Comparison of ENCODE assay signal across 7 mouse cellular contexts in genomic region chr11:70615074-70615473, GRCm38 (mm10). TPM values are rescaled to one million over a fixed set of nuclear protein-coding genes. Genes with fewer than 3 reads are reported as not detected.
DNase-seq lines count a peak whose midpoint lies in the region; ATAC-seq and TF ChIP-seq lines count a peak whose summit lies in the region.

No protein-coding gene starts in this region.

- H3K27me3 ChIP-seq in forebrain, postnatal 0 days (ENCODE audit: insufficient read depth, low read length) = no peaks in the 10 kb centered on the region
- peaks cover 22% of the 10 kb centered on the region for H3K27me3 ChIP-seq in hindbrain, embryonic 13.5 days
- no peaks in the 10 kb centered on the region for H3K27me3 ChIP-seq in liver, adult 2 months (ENCODE audit: control insufficient read depth, insufficient read depth, low read length)
- no peaks in the 10 kb centered on the region for H3K27me3 ChIP-seq in midbrain, postnatal 0 days (ENCODE audit: insufficient read depth, low read length)

- H3K36me3 ChIP-seq in forebrain, postnatal 0 days (ENCODE audit: insufficient read depth) = peaks cover 24% of the 10 kb centered on the region
- H3K36me3 ChIP-seq in hindbrain, embryonic 13.5 days = peaks cover 34% of the 10 kb centered on the region
- H3K36me3 ChIP-seq in liver, adult 2 months (ENCODE audit: control insufficient read depth, insufficient read depth, low read length) = peaks cover 3% of the 10 kb centered on the region; the same call in 1 of the 2 replicates
- peaks cover 26% of the 10 kb centered on the region for H3K36me3 ChIP-seq in midbrain, postnatal 0 days (ENCODE audit: insufficient read depth, low read length)

- WGBS in forebrain, postnatal 0 days = 4% methylated on average over 17 of the region's 17 CpGs
- WGBS in hindbrain, embryonic 13.5 days = 2% methylated on average over 17 of the region's 17 CpGs
- WGBS in liver, adult 2 months = 10% methylated on average over 17 of the region's 17 CpGs
- WGBS in midbrain, postnatal 0 days = 4% methylated on average over 17 of the region's 17 CpGs

- no peak overlapping the region for H3K27ac ChIP-seq in forebrain, postnatal 0 days (ENCODE audit: low read depth, low read length)
- H3K27ac ChIP-seq in hindbrain, embryonic 13.5 days = no peak overlapping the region
- no peak overlapping the region for H3K27ac ChIP-seq in liver, adult 2 months (replicated peaks; ENCODE audit: insufficient read depth, low read depth, low read length)
- H3K27ac ChIP-seq in midbrain, postnatal 0 days (ENCODE audit: low read depth, low read length) = no peak overlapping the region

- peak overlapping the region; percentile 14; the same call in 1 of the 2 replicates for H3K4me3 ChIP-seq in forebrain, postnatal 0 days (ENCODE audit: low read depth, low read length)
- H3K4me3 ChIP-seq in hindbrain, embryonic 13.5 days = peak overlapping the region; percentile 24
- peak overlapping the region; percentile 17; the same call in 1 of the 2 replicates for H3K4me3 ChIP-seq in liver, adult 2 months (ENCODE audit: insufficient read depth, low read depth, low read length)
- peak overlapping the region; percentile 20; the same call in 1 of the 2 replicates for H3K4me3 ChIP-seq in midbrain, postnatal 0 days (ENCODE audit: low read depth, low read length)

- H3K4me1 ChIP-seq in forebrain, postnatal 0 days (ENCODE audit: insufficient read depth) = no peaks in the 10 kb centered on the region
- H3K4me1 ChIP-seq in hindbrain, embryonic 13.5 days (replicated peaks) = peaks cover 12% of the 10 kb centered on the region
- peaks cover 3% of the 10 kb centered on the region; the same call in 1 of the 2 replicates for H3K4me1 ChIP-seq in liver, adult 2 months (ENCODE audit: control insufficient read depth, insufficient read depth, low read length)
- H3K4me1 ChIP-seq in midbrain, postnatal 0 days (ENCODE audit: insufficient read depth, low read length) = no peaks in the 10 kb centered on the region

- peak; percentile 90 for DNase-seq in R1 (ENCODE audit: low read depth, low spot score)
- DNase-seq in c-Kit-negative CD71-positive TER-119-positive erythroid progenitor cells, embryonic 14.5 days (ENCODE audit: low read depth, low spot score) = peak; percentile 31
- peak; percentile 26 for DNase-seq in forebrain, postnatal 0 days
- DNase-seq in liver, adult 2 months (ENCODE audit: extremely low read depth, low read depth, low spot score) = peak; percentile 67
- DNase-seq in midbrain, postnatal 0 days (ENCODE audit: low spot score) = peak; percentile 35
- peak; percentile 50 for DNase-seq in testis, postnatal 14 days (ENCODE audit: low spot score)

- no peak overlapping the region for H3K9ac ChIP-seq in forebrain, postnatal 0 days
- peak overlapping the region; percentile 62 for H3K9ac ChIP-seq in hindbrain, embryonic 13.5 days
- H3K9ac ChIP-seq in liver, adult 2 months (ENCODE audit: low read depth, low read length) = 0 out of 2 replicates have a peak overlapping the region, but pooled peaks have one; percentile 10
- peak overlapping the region; percentile 50; the same call in 1 of the 2 replicates for H3K9ac ChIP-seq in midbrain, postnatal 0 days (replicated peaks; ENCODE audit: low read length, poor library complexity, severe bottlenecking)

- H3K79me2 ChIP-seq in liver, adult 2 months (ENCODE audit: control insufficient read depth, insufficient read depth, low read length) = no peaks in the 10 kb centered on the region

- peak overlapping the region; percentile 42 for H3K4me2 ChIP-seq in forebrain, postnatal 0 days (ENCODE audit: low read depth)
- H3K4me2 ChIP-seq in hindbrain, embryonic 13.5 days = peak overlapping the region; percentile 54
- H3K4me2 ChIP-seq in midbrain, postnatal 0 days (ENCODE audit: low read depth, low read length, poor library complexity, severe bottlenecking) = peak overlapping the region; percentile 28

- 0 out of 2 replicates have a peak, but pooled peaks have one; percentile 7 for TF ChIP-seq CTCF in forebrain, postnatal 0 days (IDR thresholded peaks at IDR 0.05; ENCODE audit: low read depth)
- TF ChIP-seq CTCF in liver, adult 2 months (IDR thresholded peaks at IDR 0.05; ENCODE audit: low read depth, low read length) = no peak
- peak; percentile 36 for TF ChIP-seq CTCF in midbrain, postnatal 0 days (IDR thresholded peaks at IDR 0.05)

- H3K9me3 ChIP-seq in forebrain, postnatal 0 days (ENCODE audit: low read length) = no peaks in the 10 kb centered on the region
- H3K9me3 ChIP-seq in hindbrain, embryonic 13.5 days = no peaks in the 10 kb centered on the region
- no peaks in the 10 kb centered on the region for H3K9me3 ChIP-seq in midbrain, postnatal 0 days (ENCODE audit: low read length)

- ATAC-seq in forebrain, postnatal 0 days = peak; percentile 47
- peak; percentile 49; the same call in 1 of the 2 replicates for ATAC-seq in hindbrain, embryonic 13.5 days (ENCODE audit: low FRiP score)
- no peak for ATAC-seq in midbrain, postnatal 0 days (ENCODE audit: low FRiP score)

- no peak for TF ChIP-seq POLR2A in liver, adult 2 months (IDR thresholded peaks at IDR 0.05; ENCODE audit: extremely low read depth, insufficient read depth, low read length)

RNA-seq across cellular contexts. Expression of gene 4930544D05Rik, which starts 0.6 kb away (rescaled TPM):
- total RNA-seq in forebrain, postnatal 0 days (2014; rRNA removed) = 0.31 and 0.48 TPM in 2 replicates
- not detected in 2 replicates for polyA plus RNA-seq in forebrain, postnatal 0 days (2015; fragmentation: Nextera tagmentation; extraction: Ambion mirVana)
- not detected in 2 replicates for polyA plus RNA-seq in hindbrain, embryonic 13.5 days (2015; fragmentation: Nextera tagmentation; extraction: Ambion mirVana)
- not detected in 2 replicates for total RNA-seq in liver, adult 2 months (2014; rRNA removed)
- polyA plus RNA-seq in liver, adult 2 months (2012; rRNA removed) = not detected in 2 replicates
- not detected in 2 replicates for total RNA-seq in midbrain, postnatal 0 days (2014; rRNA removed)
- polyA plus RNA-seq in midbrain, postnatal 0 days (2015; fragmentation: Nextera tagmentation; extraction: Ambion mirVana) = not detected in 2 replicates

RNA-seq across cellular contexts. Expression of gene Chrne, which starts 3.9 kb away (rescaled TPM):
- 0.92 TPM in 1 of 2 replicates, not detected in the other for total RNA-seq in forebrain, postnatal 0 days (2014; rRNA removed)
- 0.58 and 1.0 TPM in 2 replicates for polyA plus RNA-seq in forebrain, postnatal 0 days (2015; fragmentation: Nextera tagmentation; extraction: Ambion mirVana)
- polyA plus RNA-seq in hindbrain, embryonic 13.5 days (2015; fragmentation: Nextera tagmentation; extraction: Ambion mirVana) = not detected in 2 replicates
- total RNA-seq in liver, adult 2 months (2014; rRNA removed) = 0.07 and 0.09 TPM in 2 replicates
- polyA plus RNA-seq in liver, adult 2 months (2012; rRNA removed) = 1.1 and 1.3 TPM in 2 replicates
- total RNA-seq in midbrain, postnatal 0 days (2014; rRNA removed) = not detected in 2 replicates
- polyA plus RNA-seq in midbrain, postnatal 0 days (2015; fragmentation: Nextera tagmentation; extraction: Ambion mirVana) = 0.78 and 1.1 TPM in 2 replicates

RNA-seq across cellular contexts. Expression of gene Gp1ba, which starts 23.8 kb away (rescaled TPM):
- 0.10 TPM in 1 of 2 replicates, not detected in the other for total RNA-seq in forebrain, postnatal 0 days (2014; rRNA removed)
- 0.08 and 0.18 TPM in 2 replicates for polyA plus RNA-seq in forebrain, postnatal 0 days (2015; fragmentation: Nextera tagmentation; extraction: Ambion mirVana)
- 0.16 and 0.21 TPM in 2 replicates for polyA plus RNA-seq in hindbrain, embryonic 13.5 days (2015; fragmentation: Nextera tagmentation; extraction: Ambion mirVana)
- total RNA-seq in liver, adult 2 months (2014; rRNA removed) = 0.07 TPM in 1 of 2 replicates, not detected in the other
- 0.09 TPM in 1 of 2 replicates, not detected in the other for polyA plus RNA-seq in liver, adult 2 months (2012; rRNA removed)
- not detected in 2 replicates for total RNA-seq in midbrain, postnatal 0 days (2014; rRNA removed)
- polyA plus RNA-seq in midbrain, postnatal 0 days (2015; fragmentation: Nextera tagmentation; extraction: Ambion mirVana) = 0.16 and 0.29 TPM in 2 replicates

RNA-seq across cellular contexts. Expression of gene Rnf167, which starts 32.0 kb away (rescaled TPM):
- total RNA-seq in forebrain, postnatal 0 days (2014; rRNA removed) = 63.2 and 76.4 TPM in 2 replicates
- 102 and 109 TPM in 2 replicates for polyA plus RNA-seq in forebrain, postnatal 0 days (2015; fragmentation: Nextera tagmentation; extraction: Ambion mirVana)
- polyA plus RNA-seq in hindbrain, embryonic 13.5 days (2015; fragmentation: Nextera tagmentation; extraction: Ambion mirVana) = 109 TPM in 2 replicates
- total RNA-seq in liver, adult 2 months (2014; rRNA removed) = 34.3 and 37.7 TPM in 2 replicates
- 68.4 and 75.4 TPM in 2 replicates for polyA plus RNA-seq in liver, adult 2 months (2012; rRNA removed)
- total RNA-seq in midbrain, postnatal 0 days (2014; rRNA removed) = 69.1 and 74.4 TPM in 2 replicates
- 95.8 and 97.2 TPM in 2 replicates for polyA plus RNA-seq in midbrain, postnatal 0 days (2015; fragmentation: Nextera tagmentation; extraction: Ambion mirVana)

RNA-seq across cellular contexts. Expression of gene Slc25a11, which starts 32.2 kb away (rescaled TPM):
- 133 and 134 TPM in 2 replicates for total RNA-seq in forebrain, postnatal 0 days (2014; rRNA removed)
- 151 and 160 TPM in 2 replicates for polyA plus RNA-seq in forebrain, postnatal 0 days (2015; fragmentation: Nextera tagmentation; extraction: Ambion mirVana)
- polyA plus RNA-seq in hindbrain, embryonic 13.5 days (2015; fragmentation: Nextera tagmentation; extraction: Ambion mirVana) = 159 and 173 TPM in 2 replicates
- total RNA-seq in liver, adult 2 months (2014; rRNA removed) = 108 and 109 TPM in 2 replicates
- 113 and 118 TPM in 2 replicates for polyA plus RNA-seq in liver, adult 2 months (2012; rRNA removed)
- total RNA-seq in midbrain, postnatal 0 days (2014; rRNA removed) = 140 and 159 TPM in 2 replicates
- 160 and 176 TPM in 2 replicates for polyA plus RNA-seq in midbrain, postnatal 0 days (2015; fragmentation: Nextera tagmentation; extraction: Ambion mirVana)

Comparison
In these comparisons a context has a peak if more than half of its experiments do, and no peak if none do; other contexts are left out.
1. DNase-seq: peak in every context shown above with its lines; median percentile 90 in R1; 67 in liver, adult 2 months; 50 in testis, postnatal 14 days; 35 in midbrain, postnatal 0 days; 31 in c-Kit-negative CD71-positive TER-119-positive erythroid progenitor cells, embryonic 14.5 days; 26 in forebrain, postnatal 0 days.